Mouse (Mus musculus) kidney, adult 11 months (tissue): ENCODE results near the gene Arhgdia.
A peak's percentile ranks its signal among the peaks of the same experiment; 100 is the strongest.
"Not testable (repeated sequence)": the region's sequence is repeated elsewhere in the genome, so short reads cannot be mapped to it uniquely, and the experiment has no call there.

Experiments used
- DNase-seq: peaks from one replicate; pipeline ENCODE4 v3.0.0; 2022

Gene Arhgdia

GRCm38 (mm10) chr11:120613481-120613972 is 32.1 kb upstream of the Arhgdia start:
- DNase-seq, result no peak

- peak; percentile 75 for DNase-seq
Observed at GRCm38 (mm10) chr11:120612763-120613162, 31.3 kb upstream of the Arhgdia start.

GRCm38 (mm10) chr11:120610477-120611046 is 29.1 kb upstream of the Arhgdia start:
- DNase-seq, result no peak

GRCm38 (mm10) chr11:120609250-120609649 is 27.8 kb upstream of the Arhgdia start:
- DNase-seq, result peak; percentile 75

DNA sequence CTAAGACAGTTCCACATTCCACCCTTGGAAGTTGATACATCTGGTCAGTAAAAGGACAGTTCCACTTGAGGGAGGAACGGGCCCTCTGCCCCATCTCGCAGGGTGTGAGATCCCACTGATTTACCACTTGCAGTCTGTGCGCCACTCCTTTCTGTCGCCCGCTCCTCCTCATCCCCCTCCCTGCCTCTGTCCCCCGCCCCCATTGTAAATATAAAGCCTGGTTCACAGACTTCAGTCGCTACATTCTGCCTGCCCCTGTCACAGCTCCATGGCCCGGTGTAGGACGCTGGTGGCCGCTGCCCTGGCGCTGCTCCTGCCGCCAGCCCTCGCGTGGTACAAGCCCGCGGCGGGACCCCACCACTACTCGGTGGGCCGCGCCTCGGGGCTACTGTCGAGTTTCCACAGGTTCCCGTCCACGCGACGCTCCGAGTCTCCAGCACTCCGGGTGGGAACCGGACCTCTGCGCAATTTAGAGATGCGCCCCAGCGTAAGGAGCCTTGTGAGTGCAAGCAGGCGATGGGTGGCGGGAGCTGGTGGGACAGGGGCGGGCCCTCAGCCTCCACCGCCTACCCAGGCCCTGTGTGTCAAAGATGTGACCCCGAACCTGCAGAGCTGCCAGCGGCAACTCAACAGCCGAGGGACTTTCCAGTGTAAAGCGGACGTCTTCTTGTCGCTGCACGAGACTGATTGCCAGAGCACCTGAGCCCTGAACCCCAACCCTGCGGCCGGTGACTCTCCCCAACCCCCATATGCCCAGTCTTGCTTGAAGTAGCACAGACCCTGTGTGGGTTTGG is 27.0 kb upstream of the Arhgdia start, which contains the start of gene Npb:
Gene Npb, plus strand, starts transcription at position 237 of the 794 bp plus-strand sequence.
- DNase-seq, result no peak

DNA sequence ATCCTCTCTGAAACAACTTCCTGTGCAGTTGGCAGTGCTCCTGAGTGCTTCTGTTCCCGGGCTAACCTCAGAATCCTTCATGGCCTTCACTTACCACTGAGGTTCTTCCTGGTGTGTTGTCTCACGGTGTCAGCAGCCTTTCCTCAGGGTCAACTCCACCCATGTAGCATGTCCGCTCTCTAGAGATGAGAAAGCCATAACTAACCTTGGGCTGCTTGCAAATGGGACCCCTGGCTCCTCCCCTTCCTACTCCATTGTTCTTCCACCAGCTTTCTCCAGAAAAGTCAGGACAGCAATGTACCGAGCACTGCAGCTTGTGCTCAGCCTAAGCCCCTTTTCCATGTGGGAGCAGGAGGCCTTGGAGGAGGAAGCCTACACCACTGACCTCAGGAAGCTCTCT is 25.3 kb upstream of the Arhgdia start:
- no peak for DNase-seq

DNA sequence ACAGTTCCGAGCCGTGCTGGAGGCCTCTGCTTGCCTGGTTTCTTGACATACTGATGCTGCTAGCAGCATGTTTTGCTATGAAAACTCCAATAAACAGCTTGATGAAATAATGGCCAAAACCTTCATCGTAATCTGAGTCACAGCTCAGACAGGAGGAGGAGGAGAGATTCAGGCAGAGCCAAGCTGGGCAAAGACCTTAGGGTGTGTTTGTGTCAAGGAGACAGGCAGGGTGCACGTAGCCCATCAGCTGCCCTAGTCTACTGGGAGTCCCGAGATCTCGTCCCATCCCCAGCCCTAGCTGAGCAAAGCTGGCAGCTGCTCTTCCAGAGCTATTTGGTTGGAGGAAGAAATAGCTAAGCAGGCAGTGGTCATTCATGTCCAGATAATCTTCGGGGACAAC is 24.2 kb upstream of the Arhgdia start:
- no peak for DNase-seq

GRCm38 (mm10) chr11:120603545-120603944 is 22.1 kb upstream of the Arhgdia start:
- DNase-seq, result no peak

GRCm38 (mm10) chr11:120600716-120601115 is 19.3 kb upstream of the Arhgdia start:
- no peak for DNase-seq

DNA sequence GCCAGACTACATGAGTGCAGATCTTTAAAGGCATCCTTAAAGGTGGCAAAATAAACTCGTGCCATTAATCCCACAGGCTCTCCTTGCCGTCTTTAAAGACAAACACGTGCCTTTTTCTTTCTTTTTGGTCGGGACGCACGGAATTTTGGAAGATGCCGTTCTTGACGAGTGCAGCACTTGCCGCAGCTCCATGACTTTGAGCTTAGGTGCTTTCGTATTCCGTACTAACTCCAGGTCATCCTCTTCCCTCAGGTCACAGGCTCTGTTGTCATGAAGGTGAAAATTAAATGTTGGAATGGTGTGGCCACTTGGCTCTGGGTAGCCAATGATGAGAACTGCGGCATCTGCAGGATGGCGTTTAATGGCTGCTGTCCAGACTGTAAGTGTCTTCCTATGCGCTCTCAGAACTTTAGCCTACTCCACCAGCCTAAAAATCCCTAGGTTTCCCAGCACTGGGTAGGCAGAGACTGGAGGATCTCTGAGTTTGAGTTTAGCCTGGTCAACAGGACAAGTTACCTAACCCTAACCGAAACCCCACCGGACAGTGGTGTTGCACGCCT is 17.6 kb upstream of the Arhgdia start:
- no peak for DNase-seq

- DNase-seq, result peak; percentile 90
Observed at GRCm38 (mm10) chr11:120598283-120598989, 17.0 kb upstream of the Arhgdia start, which contains the start of the genes Alyref and Anapc11. Alyref (minus strand) TSS chr11:120598365. Anapc11 (plus strand) TSS chr11:120598421.

DNA sequence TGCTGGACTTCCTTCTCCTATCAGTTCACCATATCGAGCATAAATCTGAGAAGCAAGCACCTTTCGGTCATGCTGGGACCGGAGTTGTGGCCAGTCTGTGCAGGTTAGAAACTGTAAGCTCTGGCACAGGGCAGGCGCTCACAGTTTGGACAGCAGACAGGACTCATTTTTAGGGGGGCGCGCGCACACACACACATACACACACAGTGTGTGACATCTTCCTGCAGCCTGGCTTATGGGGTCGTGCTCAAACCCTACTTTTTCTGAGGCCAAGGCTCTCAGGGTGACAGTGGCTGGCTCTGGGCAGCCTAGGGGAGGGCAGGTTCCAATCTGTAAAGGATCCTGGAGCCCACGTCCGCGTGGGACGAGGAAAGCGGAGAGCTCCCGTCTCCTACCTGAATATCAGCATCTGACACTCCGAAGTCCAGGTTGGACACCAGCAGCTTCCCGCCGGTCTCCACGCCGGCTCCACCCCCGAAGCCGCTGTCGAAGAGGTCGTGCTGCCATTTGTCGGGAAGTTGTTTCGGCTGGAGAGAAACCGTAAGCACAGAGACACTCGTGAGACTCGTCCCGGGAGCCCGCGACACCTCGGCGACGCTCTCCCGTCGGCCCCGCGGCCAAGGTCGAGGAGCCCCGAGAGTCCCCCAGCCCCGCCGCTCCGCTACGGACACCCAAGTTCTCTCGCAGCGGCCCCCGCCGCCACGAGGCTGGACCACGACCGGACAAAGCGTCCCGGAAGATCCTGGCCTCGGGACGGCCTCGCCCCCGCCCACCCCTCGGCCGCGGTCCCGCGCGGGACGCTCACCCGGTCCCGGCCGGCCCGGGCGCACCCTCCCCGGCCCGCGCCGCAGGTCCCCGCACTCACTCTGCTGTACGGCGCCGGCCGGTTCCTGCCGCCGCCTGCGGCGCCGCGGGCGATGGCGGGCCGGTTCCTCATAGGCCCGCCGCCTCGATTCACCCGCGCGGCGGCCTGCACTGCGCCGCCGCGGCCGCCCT is 16.1 kb upstream of the Arhgdia start:
- DNase-seq, result peak; percentile 31

DNA sequence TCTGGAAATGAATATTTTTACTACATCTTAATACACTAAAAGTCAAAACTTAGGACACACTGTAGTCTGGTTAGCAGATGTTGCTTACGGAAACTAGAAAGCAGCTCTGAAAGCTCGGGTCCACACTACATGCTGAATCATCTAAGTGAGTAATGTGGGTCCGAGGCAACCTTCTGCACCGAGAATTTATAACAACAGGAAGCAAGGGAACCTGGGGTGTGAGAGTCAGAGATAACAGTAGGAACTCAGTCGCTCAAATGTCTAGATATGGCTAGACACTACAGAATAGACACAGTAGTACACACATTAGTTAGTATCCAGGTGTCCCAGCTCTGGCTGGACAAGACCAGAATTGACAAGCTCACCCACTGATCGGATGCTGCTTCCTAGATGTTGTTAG is 7.1 kb upstream of the Arhgdia start:
- no peak for DNase-seq

GRCm38 (mm10) chr11:120583937-120584336 is 2.5 kb upstream of the Arhgdia start:
- DNase-seq, result no peak

DNA sequence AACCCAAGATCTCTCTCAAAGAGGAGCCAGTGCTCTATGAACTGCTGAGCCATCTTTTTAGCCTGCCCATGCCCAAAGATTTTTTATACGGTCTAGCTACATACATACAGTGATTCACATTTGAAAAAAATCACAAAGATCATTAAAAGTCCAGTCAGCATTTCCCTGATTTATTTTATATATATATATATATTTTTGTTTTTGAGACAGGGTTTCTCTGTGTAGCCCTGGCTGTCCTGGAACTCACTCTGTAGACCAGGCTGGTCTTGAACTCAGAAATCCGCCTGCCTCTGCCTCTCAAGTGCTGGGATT is 1.5 kb upstream of the Arhgdia start:
- DNase-seq, result not testable (repeated sequence)

DNA sequence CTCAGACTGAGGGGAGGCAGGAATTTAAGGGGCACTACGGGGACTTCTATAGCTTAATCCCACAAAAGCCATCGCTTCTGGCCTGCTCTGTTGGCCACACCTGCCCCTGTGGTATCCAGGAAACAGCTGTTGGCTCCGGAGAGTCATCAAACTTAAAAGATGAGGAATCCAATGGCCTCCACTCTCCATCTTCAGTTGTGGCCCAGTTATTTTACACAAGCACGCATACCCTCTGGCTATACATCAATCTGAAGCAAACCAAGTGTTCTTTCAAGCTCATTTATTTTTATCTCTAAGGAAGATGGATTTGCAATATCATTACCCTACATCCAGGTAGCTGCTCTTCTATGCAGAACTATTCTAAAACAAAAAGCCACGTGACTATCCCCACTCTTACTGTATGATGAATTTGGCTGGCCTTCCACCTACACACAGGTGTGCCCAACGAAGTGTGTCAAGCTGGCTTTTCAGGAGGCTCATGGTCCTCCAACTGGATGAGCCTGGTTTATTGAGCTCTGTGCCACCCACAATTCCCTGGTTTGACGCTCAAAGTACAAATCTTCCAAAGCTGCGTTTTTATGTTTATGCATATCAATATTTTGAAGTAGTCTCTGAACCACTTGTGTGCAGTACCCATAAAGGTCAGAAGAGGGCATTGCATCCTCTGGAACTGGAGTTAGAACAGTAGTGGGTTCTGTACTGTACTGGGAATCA is 1.0 kb upstream of the Arhgdia start:
- DNase-seq, result no peak

DNA sequence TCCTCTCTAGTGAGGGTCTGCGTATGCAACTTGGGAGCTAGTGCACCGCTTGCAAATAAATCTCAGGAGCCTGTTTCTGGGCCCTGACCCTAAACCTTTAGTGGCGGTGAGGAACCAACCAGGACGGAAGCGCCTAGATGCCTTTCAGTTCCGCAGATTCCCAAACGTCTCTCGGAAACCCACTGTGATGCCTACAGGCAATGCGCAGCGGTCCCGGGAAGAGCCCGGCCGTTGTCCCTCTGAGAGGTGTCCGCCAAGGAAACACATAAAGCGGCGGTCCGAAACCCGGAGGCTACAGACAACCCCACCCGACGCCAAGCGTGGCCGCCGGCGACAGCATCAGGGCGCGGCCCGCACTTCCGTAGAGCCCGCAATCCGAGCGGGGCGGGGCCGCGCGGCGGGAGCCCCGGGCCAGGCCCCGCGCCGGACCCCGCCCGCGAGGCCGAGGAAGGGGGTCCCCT is 523 bp downstream of the Arhgdia start:
- peak; percentile 29 for DNase-seq

GRCm38 (mm10) chr11:120580190-120580589 is 1.2 kb downstream of the Arhgdia start:
- DNase-seq, result peak; percentile 61

GRCm38 (mm10) chr11:120579316-120580107 is 1.9 kb downstream of the Arhgdia start:
- DNase-seq, result peak; percentile 63

GRCm38 (mm10) chr11:120578694-120579243 is 2.7 kb downstream of the Arhgdia start:
- peak; percentile 39 for DNase-seq
